Mouse (Mus musculus) cerebellum, adult 2 months (tissue): ENCODE results near the gene Cmah. TPM values are rescaled to one million over a fixed set of nuclear protein-coding genes. Genes with fewer than 3 reads are reported as not detected.
"Not testable (repeated sequence)": the region's sequence is repeated elsewhere in the genome, so short reads cannot be mapped to it uniquely, and the experiment has no call there.

ENCODE experiments used
- DNase-seq, 2 experiments: peaks; one replicate each; pipeline ENCODE4 v3.0.0; 2021
- H3K27ac ChIP-seq: fragments of 200-500 bp; 2 replicates; pipeline ENCODE4 v1.5.1; 2012; ENCODE audit warnings: low read length, control low read depth, inconsistent platforms; ENCODE audit not compliant: insufficient read depth
- H3K27me3 ChIP-seq: fragments of 200-500 bp; 2 replicates; pipeline ENCODE4 v1.6.1; 2012; ENCODE audit warnings: inconsistent platforms, mild to moderate bottlenecking, low read length, moderate library complexity; ENCODE audit not compliant: control insufficient read depth, insufficient read depth
- H3K4me1 ChIP-seq: fragments of 200-500 bp; 2 replicates; pipeline ENCODE4 v1.6.1; 2011; ENCODE audit warnings: low read length; ENCODE audit not compliant: control insufficient read depth, insufficient read depth
- H3K4me3 ChIP-seq: fragments of 200-500 bp; replicated peaks from 2 replicates; pipeline ENCODE3; 2011; ENCODE audit warnings: mild to moderate bottlenecking, low read depth, low read length, control low read depth; ENCODE audit not compliant: insufficient read depth
- CTCF ChIP-seq: fragments of 200-500 bp; IDR thresholded peaks from 2 replicates; pipeline ENCODE4 v1.5.1; 2011; ENCODE audit warnings: low read depth, mild to moderate bottlenecking, control low read depth, low read length, moderate library complexity, borderline replicate concordance; ENCODE audit not compliant: insufficient read depth
- POLR2A ChIP-seq: fragments of 200-500 bp; IDR thresholded peaks from 2 replicates; pipeline ENCODE4 v1.6.1; 2011; ENCODE audit warnings: low read length, control low read depth, borderline replicate concordance; ENCODE audit not compliant: insufficient read depth
- WGBS: fragments of 180-500 bp; shearing (Covaris S2); methylation state at CpG from one replicate; pipeline ENCODE4 v1.1.7; 2018; 5-methylcytosine and 5-hydroxymethylcytosine counted together
- polyA plus RNA-seq: library from polyadenylated mRNA; depleted of rRNA; stranded (reverse); fragments of >200 nt; gene quantifications from 2 replicates; pipeline ENCODE4 v1.2.3, GENCODE M21; 2012

Gene Cmah
- polyA plus RNA-seq, 1 experiment, result 0.05 TPM

DNA sequence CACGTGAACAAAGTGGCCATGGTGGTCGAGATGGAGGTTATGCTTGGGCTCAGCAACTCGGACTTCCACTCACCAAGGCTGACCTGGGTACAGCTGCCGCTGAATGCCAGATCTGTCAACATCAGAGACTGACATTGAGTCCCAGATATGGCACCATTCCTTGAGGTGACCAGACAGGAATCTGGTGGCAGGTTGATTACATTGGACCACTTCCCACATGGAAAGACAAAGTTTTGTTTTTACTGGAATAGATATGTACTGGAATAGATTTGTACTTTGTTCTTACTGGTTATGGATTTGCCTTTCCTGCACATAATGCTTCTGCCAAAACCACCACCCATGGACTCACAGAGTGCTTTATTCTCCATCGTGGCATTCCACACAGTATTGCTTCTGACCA lies 27.5 kb downstream of the Cmah start:
- Histone ChIP-seq H3K4me1 (no peaks in the 10 kb centered on the region), H3K27me3 (no peaks in the 10 kb centered on the region), H3K4me3 (no peak overlapping the region), H3K27ac (no peak overlapping the region)
- 87% methylated on average over 5 of the region's 5 CpGs for WGBS
- TF ChIP-seq CTCF (no peak), POLR2A (no peak)
- no peak for DNase-seq

GRCm38 (mm10) chr13:24359181-24359580 lies 32.0 kb downstream of the Cmah start:
- no peak overlapping the region for H3K27ac ChIP-seq
- no peak for DNase-seq
- no peak for TF ChIP-seq POLR2A
- no peak for TF ChIP-seq CTCF
- H3K27me3 ChIP-seq, result no peaks in the 10 kb centered on the region
- WGBS, result 58% methylated on average over 1 of the region's 1 CpGs
- H3K4me3 ChIP-seq, result no peak overlapping the region
- H3K4me1 ChIP-seq, result no peaks in the 10 kb centered on the region

DNA sequence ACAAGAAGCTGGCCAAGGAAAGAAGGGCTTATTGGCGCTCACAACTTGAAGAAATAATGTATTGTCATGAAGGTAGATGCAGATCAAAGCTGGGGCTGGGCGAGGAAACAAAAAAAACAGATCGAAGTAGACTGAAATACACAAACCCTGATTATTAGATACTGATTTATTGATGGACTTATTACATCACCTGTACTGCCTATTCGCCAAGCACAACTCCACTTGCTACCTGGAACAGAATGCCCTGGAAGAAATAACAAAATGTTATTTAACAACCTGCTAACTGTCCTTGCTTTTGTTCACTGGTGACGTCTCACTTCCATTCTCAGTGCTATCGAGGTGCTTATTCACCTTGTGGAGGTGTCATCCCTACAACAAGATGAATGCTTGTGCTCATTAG lies 38.0 kb downstream of the Cmah start:
- no peak for TF ChIP-seq CTCF
- no peak for TF ChIP-seq POLR2A
- Histone ChIP-seq H3K4me1 (no peaks in the 10 kb centered on the region), H3K4me3 (no peak overlapping the region), H3K27ac (no peak overlapping the region), H3K27me3 (no peaks in the 10 kb centered on the region)
- DNase-seq, result no peak
- 95% methylated on average over 6 of the region's 6 CpGs for WGBS

GRCm38 (mm10) chr13:24372893-24373599 lies 45.8 kb downstream of the Cmah start:
- Histone ChIP-seq H3K27ac (no peak overlapping the region), H3K4me3 (no peak overlapping the region), H3K27me3 (no peaks in the 10 kb centered on the region), H3K4me1 (no peaks in the 10 kb centered on the region)
- WGBS, result 86% methylated on average over 7 of the region's 7 CpGs
- TF ChIP-seq CTCF, result no peak
- no peak for TF ChIP-seq POLR2A
- no peak for DNase-seq

- H3K4me1 ChIP-seq, H3K27ac ChIP-seq, H3K27me3 ChIP-seq, DNase-seq, H3K4me3 ChIP-seq: not testable (repeated sequence)
- WGBS, result 83% methylated on average over 6 of the region's 6 CpGs
Measured at GRCm38 (mm10) chr13:24374606-24375005, 47.4 kb downstream of the Cmah start.

- TF ChIP-seq CTCF, result no peak
- TF ChIP-seq POLR2A, result no peak
- H3K4me1 ChIP-seq, result no peaks in the 10 kb centered on the region
- H3K27me3 ChIP-seq, result no peaks in the 10 kb centered on the region
- DNase-seq, result no peak
- H3K27ac ChIP-seq, result no peak overlapping the region
- H3K4me3 ChIP-seq, result no peak overlapping the region
- WGBS, result 75% methylated on average over 7 of the region's 7 CpGs
Measured at GRCm38 (mm10) chr13:24375320-24376203, 48.4 kb downstream of the Cmah start.

DNA sequence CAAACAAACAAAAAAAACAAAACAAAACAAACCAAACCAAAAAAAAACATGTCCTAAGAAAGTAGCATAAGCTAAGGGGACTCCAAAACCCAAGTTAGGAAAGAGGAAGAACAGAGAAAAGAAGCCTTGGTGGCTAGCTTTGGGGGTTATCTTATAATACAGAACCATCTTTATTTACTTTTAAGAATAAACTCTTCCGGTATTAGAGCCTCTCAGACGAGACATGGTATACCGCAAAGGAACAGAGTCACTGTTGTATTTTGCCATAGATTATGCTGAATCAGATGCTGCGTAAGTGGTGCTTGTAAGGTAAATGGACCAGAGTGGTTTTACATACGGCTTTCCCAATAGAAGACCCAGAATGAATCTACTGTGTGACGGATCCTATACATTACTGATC lies 53.5 kb downstream of the Cmah start:
- Histone ChIP-seq H3K27me3 (no peaks in the 10 kb centered on the region), H3K4me1 (no peaks in the 10 kb centered on the region), H3K27ac (no peak overlapping the region), H3K4me3 (no peak overlapping the region)
- TF ChIP-seq POLR2A (no peak), CTCF (no peak)
- WGBS, result 93% methylated on average over 6 of the region's 6 CpGs
- DNase-seq, result no peak

- no peak for TF ChIP-seq CTCF
- TF ChIP-seq POLR2A, result no peak
- peak in 1 of 2 experiments; percentile 1 for DNase-seq
- Histone ChIP-seq H3K4me1 (no peaks in the 10 kb centered on the region), H3K27me3 (no peaks in the 10 kb centered on the region), H3K27ac (no peak overlapping the region), H3K4me3 (no peak overlapping the region)
- 36% methylated on average over 3 of the region's 3 CpGs for WGBS
Measured at GRCm38 (mm10) chr13:24383885-24384284, 56.7 kb downstream of the Cmah start.
